Mouse (Mus musculus) right cerebral cortex, adult 2 months (tissue): Measurements from ENCODE around the gene Taf7l.

Source experiments
- DNase-seq, 2 experiments: peaks; one replicate each; pipeline ENCODE4 v3.0.0; 2021 to 2022; ENCODE audit warnings: low spot score in 2 of 2

The Taf7l gene

GRCm38 (mm10) chrX:134476290-134476689 lies at the start of gene Taf7l:
Gene Taf7l (minus strand): TSS chrX:134476490.
- no peak for DNase-seq

- no peak for DNase-seq
Measured at GRCm38 (mm10) chrX:134525260-134525659, 49.0 kb upstream of the Taf7l start.

- no peak for DNase-seq
Measured at GRCm38 (mm10) chrX:134523772-134524171, 47.5 kb upstream of the Taf7l start.

- no peak for DNase-seq
Measured at GRCm38 (mm10) chrX:134509473-134509872, 33.2 kb upstream of the Taf7l start.

GRCm38 (mm10) chrX:134507977-134508376 lies 31.7 kb upstream of the Taf7l start:
- DNase-seq = no peak

GRCm38 (mm10) chrX:134500651-134501050 lies 24.4 kb upstream of the Taf7l start:
- no peak for DNase-seq

GRCm38 (mm10) chrX:134481720-134482119 lies 5.4 kb upstream of the Taf7l start:
- no peak for DNase-seq

- no peak for DNase-seq
Measured at GRCm38 (mm10) chrX:134474988-134475710, 1.1 kb downstream of the Taf7l start.

GRCm38 (mm10) chrX:134427307-134427706 lies 49.0 kb downstream of the Taf7l start:
- no peak for DNase-seq

- no peak for DNase-seq
Measured at GRCm38 (mm10) chrX:134426819-134427218, 49.5 kb downstream of the Taf7l start.

GRCm38 (mm10) chrX:134425798-134426197 lies 50.5 kb downstream of the Taf7l start:
- DNase-seq = no peak

GRCm38 (mm10) chrX:134424263-134424662 lies 52.0 kb downstream of the Taf7l start:
- no peak for DNase-seq

- no peak for DNase-seq
Measured at GRCm38 (mm10) chrX:134420097-134420496, 56.2 kb downstream of the Taf7l start.

- DNase-seq = no peak
Measured at GRCm38 (mm10) chrX:134412096-134412495, 64.2 kb downstream of the Taf7l start.
